Mouse (Mus musculus): ENCODE results near the gene Lrrc4b. TPM values are rescaled to one million over a fixed set of nuclear protein-coding genes. Genes with fewer than 3 reads are reported as not detected.

Gene Lrrc4b
- polyA plus RNA-seq, 1 experiment from 2014 or later: 1.8 TPM

DNA sequence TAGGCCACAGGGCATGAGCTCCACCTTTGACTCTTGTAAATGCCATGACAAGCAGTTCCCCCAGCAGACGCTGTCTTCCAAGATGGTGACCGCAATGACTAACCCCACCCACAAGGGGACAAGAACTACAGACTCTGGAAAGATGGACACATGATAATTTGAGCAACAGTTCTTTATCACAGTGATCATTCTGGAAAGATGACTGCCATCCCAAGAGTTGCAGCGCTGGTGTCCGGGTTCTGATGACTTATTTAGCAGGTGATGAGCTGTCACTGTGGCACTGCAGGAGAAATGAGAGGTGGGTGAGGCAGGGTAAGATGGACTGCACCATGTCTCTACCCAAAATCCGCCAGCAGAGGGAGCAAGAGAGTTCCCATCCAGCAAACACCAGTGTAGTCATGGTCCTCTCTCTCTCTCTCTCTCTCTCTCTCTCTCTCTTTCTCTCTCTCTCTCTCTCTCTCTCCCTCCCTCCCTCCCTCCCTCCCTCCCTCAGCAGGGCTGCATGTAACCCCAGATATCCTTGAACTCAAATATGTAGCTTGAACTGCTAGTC lies 72.8 kb downstream of the Lrrc4b start:
- ATAC-seq (replicated peaks; ENCODE audit: insufficient number of reproducible peaks, insufficient read depth, low FRiP score, low read depth): no peak
- 38% methylated on average over 5 of the region's 5 CpGs for WGBS

DNA sequence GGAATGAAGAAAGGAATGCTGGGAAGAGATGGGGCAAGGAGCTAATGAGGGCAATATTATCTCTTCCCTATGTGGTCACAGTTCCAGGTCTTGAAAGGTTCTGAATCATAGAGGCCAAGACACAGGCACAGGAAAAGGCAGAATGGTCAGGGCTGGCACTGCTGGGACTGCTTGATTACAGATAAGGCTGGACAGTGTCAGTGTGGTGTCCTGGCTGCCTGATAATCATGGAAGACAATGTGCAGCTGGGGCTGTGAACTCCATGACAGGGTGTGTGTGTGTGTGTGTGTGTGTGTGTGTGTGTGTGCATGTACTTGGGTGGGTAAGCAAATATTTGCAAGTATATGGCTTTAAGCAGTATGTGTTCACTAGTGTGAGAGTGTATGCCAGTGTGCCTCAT lies 78.7 kb downstream of the Lrrc4b start:
- ATAC-seq (replicated peaks; ENCODE audit: insufficient number of reproducible peaks, insufficient read depth, low FRiP score, low read depth): no peak
- Histone ChIP-seq H3K4me3 (no peak overlapping the region), H3K9me3 (replicated peaks) (no peaks in the 10 kb centered on the region), H3K4me2 (no peak overlapping the region), H3K27ac (no peak overlapping the region), H3K9ac (no peak overlapping the region), H3K27me3 (peaks cover 18% of the 10 kb centered on the region), H3K4me1 (replicated peaks) (no peaks in the 10 kb centered on the region), H3K36me3 (no peaks in the 10 kb centered on the region)

More for the DNA sequence above, 72.8 kb downstream of the Lrrc4b start:
- Histone ChIP-seq H3K36me3 (no peaks in the 10 kb centered on the region), H3K27me3 (peaks cover 15% of the 10 kb centered on the region), H3K4me1 (replicated peaks) (peaks cover 5% of the 10 kb centered on the region), H3K4me3 (no peak overlapping the region), H3K9me3 (replicated peaks) (no peaks in the 10 kb centered on the region), H3K4me2 (no peak overlapping the region), H3K27ac (no peak overlapping the region), H3K9ac (no peak overlapping the region)

Small RNA genes within 50 kb of the gene (microRNA-seq; reads per million reads assigned to microRNA genes)
- 1.5 reads per million for gene Mir7052

Other genes with a start within 250 kb of the Lrrc4b start
- gene Klk1b24, start 240.8 kb upstream of the Lrrc4b start, polyA plus RNA-seq (2015; fragmentation: Nextera tagmentation; extraction: Ambion mirVana): not detected in 2 replicates
- not detected in 2 replicates for gene Klk1b3, start 230.8 kb upstream of the Lrrc4b start, polyA plus RNA-seq (2015; fragmentation: Nextera tagmentation; extraction: Ambion mirVana)
- not detected in 2 replicates for gene Klk1b4, start 221.6 kb upstream of the Lrrc4b start, polyA plus RNA-seq (2015; fragmentation: Nextera tagmentation; extraction: Ambion mirVana)
- not detected in 2 replicates for gene Klk1b5, start 213.1 kb upstream of the Lrrc4b start, polyA plus RNA-seq (2015; fragmentation: Nextera tagmentation; extraction: Ambion mirVana)
- gene Klk1, start 203.7 kb upstream of the Lrrc4b start, polyA plus RNA-seq (2015; fragmentation: Nextera tagmentation; extraction: Ambion mirVana): 0.13 TPM in 1 of 2 replicates, not detected in the other
- gene Gm36864, start 192.8 kb upstream of the Lrrc4b start, polyA plus RNA-seq (2015; fragmentation: Nextera tagmentation; extraction: Ambion mirVana): 0.09 TPM in 1 of 2 replicates, not detected in the other
- gene 1700028J19Rik, start 182.3 kb upstream of the Lrrc4b start, polyA plus RNA-seq (2015; fragmentation: Nextera tagmentation; extraction: Ambion mirVana): 0.62 and 1.1 TPM in 2 replicates
- 59.5 and 86.8 TPM in 2 replicates for gene 2410002F23Rik, start 182.3 kb upstream of the Lrrc4b start, polyA plus RNA-seq (2015; fragmentation: Nextera tagmentation; extraction: Ambion mirVana)
- not detected in 2 replicates for gene Acp4, start 171.6 kb upstream of the Lrrc4b start, polyA plus RNA-seq (2015; fragmentation: Nextera tagmentation; extraction: Ambion mirVana)
- gene Gm15517, start 167.6 kb upstream of the Lrrc4b start, polyA plus RNA-seq (2015; fragmentation: Nextera tagmentation; extraction: Ambion mirVana): not detected in 2 replicates
- 1.0 and 2.5 TPM in 2 replicates for gene Clec11a, start 122.1 kb upstream of the Lrrc4b start, polyA plus RNA-seq (2015; fragmentation: Nextera tagmentation; extraction: Ambion mirVana)
- 0.58 and 0.74 TPM in 2 replicates for gene Shank1, start 118.8 kb upstream of the Lrrc4b start, polyA plus RNA-seq (2015; fragmentation: Nextera tagmentation; extraction: Ambion mirVana)
- 0.71 and 0.82 TPM in 2 replicates for gene Syt3, start 44.9 kb upstream of the Lrrc4b start, polyA plus RNA-seq (2015; fragmentation: Nextera tagmentation; extraction: Ambion mirVana)
- 0.13 and 0.47 TPM in 2 replicates for gene 1700008O03Rik, start 43.2 kb upstream of the Lrrc4b start, polyA plus RNA-seq (2015; fragmentation: Nextera tagmentation; extraction: Ambion mirVana)
- 0.43 and 0.74 TPM in 2 replicates for gene Aspdh, start 36.4 kb downstream of the Lrrc4b start, polyA plus RNA-seq (2015; fragmentation: Nextera tagmentation; extraction: Ambion mirVana)
- gene Josd2, start 39.0 kb downstream of the Lrrc4b start, polyA plus RNA-seq (2015; fragmentation: Nextera tagmentation; extraction: Ambion mirVana): 134 and 146 TPM in 2 replicates
- 81.6 and 109 TPM in 2 replicates for gene Emc10, start 67.5 kb downstream of the Lrrc4b start, polyA plus RNA-seq (2015; fragmentation: Nextera tagmentation; extraction: Ambion mirVana)
- gene Fam71e1, start 67.6 kb downstream of the Lrrc4b start, polyA plus RNA-seq (2015; fragmentation: Nextera tagmentation; extraction: Ambion mirVana): 8.7 and 11.5 TPM in 2 replicates
- 2.7 and 3.9 TPM in 2 replicates for gene Mybpc2, start 95.6 kb downstream of the Lrrc4b start, polyA plus RNA-seq (2015; fragmentation: Nextera tagmentation; extraction: Ambion mirVana)
- 0.59 and 5.2 TPM in 2 replicates for gene Spib, start 103.1 kb downstream of the Lrrc4b start, polyA plus RNA-seq (2015; fragmentation: Nextera tagmentation; extraction: Ambion mirVana)
- gene Pold1, start 119.8 kb downstream of the Lrrc4b start, polyA plus RNA-seq (2015; fragmentation: Nextera tagmentation; extraction: Ambion mirVana): 41.7 and 66.9 TPM in 2 replicates
- gene Nr1h2, start 124.9 kb downstream of the Lrrc4b start, polyA plus RNA-seq (2015; fragmentation: Nextera tagmentation; extraction: Ambion mirVana): 53.2 and 64.6 TPM in 2 replicates
- gene Napsa, start 143.4 kb downstream of the Lrrc4b start, polyA plus RNA-seq (2015; fragmentation: Nextera tagmentation; extraction: Ambion mirVana): 1.7 and 5.7 TPM in 2 replicates
- gene Kcnc3, start 161.6 kb downstream of the Lrrc4b start, polyA plus RNA-seq (2015; fragmentation: Nextera tagmentation; extraction: Ambion mirVana): 0.11 and 0.37 TPM in 2 replicates
- 1.7 and 6.3 TPM in 2 replicates for gene Myh14, start 241.8 kb downstream of the Lrrc4b start, polyA plus RNA-seq (2015; fragmentation: Nextera tagmentation; extraction: Ambion mirVana)